Mouse (Mus musculus) layer of hippocampus, postnatal 10 days (tissue): Measurements from ENCODE around the gene Fhl2. TPM values are rescaled to one million over a fixed set of nuclear protein-coding genes. Genes with fewer than 3 reads are reported as not detected.
"Not testable (repeated sequence)": the region's sequence is repeated elsewhere in the genome, so short reads cannot be mapped to it uniquely, and the experiment has no call there.

ENCODE experiments used
- DNase-seq, 2 experiments: peaks; one replicate each; pipeline ENCODE4 v3.0.0; 2021; ENCODE audit warnings: low spot score in 2 of 2
- total RNA-seq, 2 experiments: library from RNA; stranded (reverse); gene quantifications; 2 replicates each; pipeline ENCODE4 v1.2.3; 2021

Fhl2 gene
- total RNA-seq, 2 experiments from 2014 or later, result 35.8 to 39.3 TPM

DNA sequence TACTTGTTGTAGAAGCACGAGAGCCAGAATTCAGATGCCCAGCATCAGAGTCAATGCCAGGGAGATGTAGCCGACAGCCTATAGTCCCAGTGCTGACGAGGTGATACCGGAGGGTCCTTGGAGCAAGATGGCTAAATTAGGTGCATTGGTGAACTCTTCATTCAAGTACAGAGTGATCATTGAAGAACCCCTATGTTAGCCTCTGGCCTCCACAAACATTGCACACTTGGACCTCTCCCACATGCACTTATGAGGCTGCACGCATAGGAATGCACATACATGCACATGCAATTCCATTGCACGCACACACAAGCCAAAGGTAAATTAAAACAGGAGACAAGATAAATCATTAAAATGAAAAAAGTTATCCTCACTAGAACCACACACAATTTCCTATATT is 3.4 kb downstream of the Fhl2 start:
- no peak for DNase-seq

DNA sequence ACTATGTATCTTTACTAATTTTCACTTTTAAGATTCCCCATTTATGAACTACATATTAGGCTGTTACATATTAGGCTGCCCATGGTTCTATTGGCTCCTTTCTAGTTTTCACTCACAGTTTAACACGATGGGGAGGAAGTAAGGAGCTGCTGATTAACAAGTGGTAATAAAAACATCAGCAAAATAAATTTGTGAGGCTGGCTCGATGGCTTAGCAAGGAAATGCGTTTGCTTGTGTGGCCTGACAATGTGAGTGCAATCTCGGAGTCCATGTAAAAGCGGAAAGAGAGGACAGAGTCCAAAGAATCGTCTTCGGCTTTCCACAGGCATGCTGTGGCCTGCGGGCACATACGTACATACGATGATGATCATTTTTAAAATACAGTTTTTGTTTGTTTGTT is 4.3 kb downstream of the Fhl2 start:
- no peak for DNase-seq

DNA sequence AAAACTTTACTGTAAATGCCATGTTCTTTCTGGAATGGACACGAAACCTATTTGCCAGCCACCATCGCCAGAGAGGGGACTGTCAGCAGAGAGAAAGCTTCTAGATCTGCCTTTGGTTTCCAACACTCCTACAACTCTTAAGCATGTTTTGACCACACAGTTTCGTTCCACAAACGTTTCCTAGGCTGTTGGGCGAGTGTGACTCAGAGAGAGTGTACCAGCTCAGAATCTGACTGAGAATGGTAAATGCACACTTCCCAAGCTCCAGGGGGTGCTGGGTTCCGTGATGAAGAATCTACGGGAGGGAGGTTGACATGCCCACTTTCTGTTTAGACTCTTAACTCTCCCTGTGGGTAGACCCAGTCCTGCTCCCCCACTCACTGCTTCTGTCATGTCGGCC is 5.7 kb downstream of the Fhl2 start:
- no peak for DNase-seq

DNA sequence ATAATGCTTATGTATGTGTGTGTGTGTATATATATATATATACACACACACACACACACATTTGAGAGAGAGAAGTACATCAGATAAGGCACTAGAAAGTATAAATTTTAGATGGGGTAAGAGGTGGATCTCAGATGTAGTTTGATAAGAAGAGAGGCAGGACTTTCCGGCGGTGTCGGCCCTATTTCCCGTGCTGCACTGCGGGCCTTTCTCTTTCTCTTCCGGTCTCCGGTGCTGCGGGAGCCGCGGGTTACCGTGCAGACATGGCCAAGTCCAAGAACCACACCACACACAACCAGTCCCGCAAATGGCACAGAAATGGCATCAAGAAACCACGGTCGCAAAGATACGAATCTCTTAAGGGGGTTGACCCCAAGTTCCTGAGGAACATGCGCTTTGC is 7.9 kb downstream of the Fhl2 start:
- DNase-seq, result not testable (repeated sequence)

DNA sequence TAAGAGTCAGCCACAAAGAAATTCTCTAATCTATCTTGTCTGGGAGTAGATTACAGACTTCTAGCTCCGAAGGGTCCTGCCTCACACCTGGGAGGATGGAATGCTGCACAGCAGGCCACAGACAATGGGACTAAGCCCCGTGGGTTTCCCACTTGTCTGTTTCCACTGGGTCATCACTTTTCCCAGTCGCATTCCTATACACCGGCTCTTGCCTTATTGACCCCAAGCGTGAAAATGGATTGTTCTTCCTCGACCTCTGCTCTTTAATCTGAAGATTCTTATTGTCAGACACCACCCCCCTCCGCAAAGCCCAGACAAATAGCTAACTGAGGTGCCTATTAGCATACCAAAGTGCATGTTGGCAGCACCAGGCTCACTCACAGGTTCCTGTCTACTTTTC is 10.4 kb downstream of the Fhl2 start:
- no peak for DNase-seq

DNA sequence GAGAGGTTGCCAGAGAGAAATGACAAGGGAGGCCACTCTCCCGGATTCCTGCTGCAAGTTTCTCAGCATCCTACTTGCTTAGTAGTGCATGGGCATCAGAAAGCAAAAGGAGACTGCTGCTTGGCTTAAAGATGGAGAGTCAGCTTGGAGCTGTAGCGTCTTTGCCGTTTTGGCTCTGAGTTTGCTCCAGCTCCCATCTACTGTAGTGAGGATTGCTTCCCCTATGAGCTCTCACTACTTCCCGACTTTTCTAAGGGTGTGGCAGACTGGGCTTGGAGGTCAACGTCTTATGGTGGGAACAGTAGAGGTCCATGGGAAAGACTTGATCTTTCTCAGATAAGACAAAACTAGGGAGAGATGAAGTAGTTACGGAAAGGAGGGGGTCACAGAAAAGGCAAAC is 15.9 kb downstream of the Fhl2 start:
- no peak for DNase-seq

DNA sequence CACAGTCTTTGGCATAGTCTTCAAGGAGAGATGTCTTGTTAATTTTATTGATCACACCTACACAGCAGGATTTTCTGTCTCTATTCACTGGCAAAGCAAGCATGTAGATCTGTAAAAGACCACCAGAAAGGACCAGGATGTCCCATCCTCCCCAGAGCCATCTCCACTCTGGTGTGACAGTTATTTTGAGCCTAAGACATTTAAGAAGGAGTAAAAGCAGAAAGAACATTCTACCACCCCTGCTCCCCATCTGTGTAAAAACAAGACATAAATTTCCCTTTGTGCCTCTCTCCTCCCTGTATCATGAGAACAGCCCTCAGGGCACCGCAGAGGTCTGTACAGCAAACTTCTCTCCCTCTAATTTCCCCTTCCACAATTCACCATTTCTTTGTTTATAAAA is 18.0 kb downstream of the Fhl2 start:
- no peak for DNase-seq

DNA sequence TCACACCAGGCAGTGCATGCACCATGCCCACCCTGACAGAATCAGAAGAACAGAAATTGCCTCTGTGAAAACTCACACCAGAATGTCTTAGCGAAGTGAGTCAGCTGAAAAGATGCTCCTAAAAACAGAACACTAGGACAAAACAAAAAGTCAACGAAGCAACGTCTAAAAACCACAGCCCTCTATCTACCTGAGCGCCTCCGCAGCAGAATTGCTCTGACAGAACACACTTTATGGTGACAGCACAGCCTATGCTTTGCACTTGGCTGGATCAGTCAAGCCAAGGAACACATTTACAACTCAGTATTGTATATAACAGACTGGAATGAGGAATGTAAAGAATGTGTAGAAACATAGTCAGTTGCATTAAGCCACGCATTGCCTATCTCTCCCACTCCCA is 18.4 kb downstream of the Fhl2 start:
- DNase-seq, result no peak

DNA sequence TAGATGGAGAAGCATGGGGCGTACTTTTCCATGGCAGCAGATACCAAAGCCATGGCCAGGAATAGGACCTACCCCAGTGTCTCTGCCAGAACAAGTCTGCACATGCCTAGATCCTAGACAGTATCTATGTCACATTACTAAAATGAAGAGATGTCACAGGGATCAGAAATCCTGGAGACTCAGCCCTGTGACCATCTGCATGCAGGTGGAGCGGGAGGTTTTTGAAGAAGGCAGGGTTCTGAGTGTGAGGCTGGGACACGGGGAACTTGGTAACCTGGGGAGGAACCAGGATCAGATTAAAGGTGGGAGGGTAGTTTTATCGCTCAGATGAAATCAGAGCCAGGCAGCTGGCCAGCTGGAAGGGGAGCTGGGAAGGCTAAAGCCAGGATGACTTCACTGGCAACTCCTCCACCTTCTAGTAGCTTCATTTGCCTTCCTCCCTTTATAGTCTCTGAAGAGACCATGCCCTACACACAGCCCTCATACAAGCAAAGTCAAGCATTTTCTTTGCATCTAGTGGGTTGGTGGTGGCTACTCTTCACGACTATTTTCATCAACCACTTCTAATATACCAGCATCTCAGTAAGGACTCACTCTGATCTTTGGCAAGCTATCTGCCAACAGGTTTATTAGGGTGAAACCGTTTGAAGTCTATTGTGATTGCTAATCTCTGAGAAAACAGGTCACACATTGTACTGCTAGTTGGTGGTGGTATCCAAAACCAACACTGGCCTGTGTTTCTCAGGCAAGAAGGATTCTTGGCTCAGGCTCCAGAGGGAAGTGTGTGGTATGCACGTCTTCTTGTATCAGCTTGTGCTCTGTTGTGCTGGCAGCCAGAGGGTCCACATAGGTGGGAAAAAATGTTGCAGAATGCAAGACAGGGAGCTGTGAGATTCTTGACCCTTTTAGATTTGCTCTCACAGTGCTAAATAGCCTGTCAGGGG is 23.2 kb downstream of the Fhl2 start:
- DNase-seq, result no peak

DNA sequence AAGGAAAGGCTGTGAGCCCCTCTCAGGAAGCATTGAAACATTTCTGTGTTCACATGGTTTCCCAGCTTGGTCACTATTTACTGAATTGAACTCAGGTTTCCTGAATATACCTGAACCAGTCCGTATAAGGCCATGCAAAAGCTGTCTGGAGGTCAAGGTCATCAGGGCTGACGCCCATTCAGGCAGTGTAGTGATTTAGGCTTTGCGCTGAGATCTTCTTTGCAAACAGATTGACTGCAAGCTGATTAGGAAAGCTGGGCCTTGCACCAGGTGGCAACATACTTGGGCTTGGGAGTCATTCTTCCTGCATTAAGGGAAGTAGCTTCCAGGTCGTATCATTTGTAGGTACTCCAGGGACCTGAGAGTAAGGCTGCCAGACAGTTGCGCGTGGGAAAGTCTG is 25.0 kb downstream of the Fhl2 start:
- no peak for DNase-seq

DNA sequence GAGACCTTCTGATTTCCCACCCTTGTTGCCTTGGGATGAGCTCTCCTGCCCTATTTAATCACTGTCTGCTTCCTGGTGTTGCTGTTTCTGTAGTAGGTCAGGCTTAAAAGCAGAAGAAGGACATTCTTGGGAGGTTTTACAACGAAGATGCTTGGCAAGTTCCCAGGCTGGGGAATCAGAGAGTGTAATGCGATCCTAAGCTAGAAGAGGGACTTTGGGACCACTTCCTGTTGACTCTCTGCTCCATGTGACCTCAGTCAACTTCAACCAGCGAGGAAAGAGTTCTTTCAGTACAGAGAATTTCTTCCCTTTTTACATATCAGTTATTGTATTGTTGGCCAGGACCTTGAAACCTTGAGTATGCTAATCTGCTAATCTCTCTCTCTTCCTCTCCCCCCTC is 25.7 kb downstream of the Fhl2 start:
- DNase-seq, result no peak

DNA sequence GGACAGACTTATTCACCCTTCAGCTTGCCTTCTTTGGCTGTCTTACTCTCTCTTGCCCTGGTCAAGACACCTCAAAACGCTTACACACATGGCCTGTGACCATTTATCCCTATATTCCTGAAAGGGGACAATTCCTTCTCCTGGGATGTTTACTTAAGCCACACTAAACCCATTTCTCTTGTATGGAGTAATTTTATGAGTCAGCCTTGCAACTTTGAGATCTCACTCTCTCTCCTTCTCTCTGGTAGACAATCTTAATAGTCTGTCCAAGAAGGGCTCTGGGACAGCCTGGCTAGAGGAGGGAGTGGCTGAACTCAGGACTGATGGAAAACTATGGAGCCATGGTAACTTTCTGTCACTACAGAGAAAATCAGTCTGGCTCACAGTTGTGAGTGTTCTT is 27.1 kb downstream of the Fhl2 start:
- DNase-seq, result no peak

DNA sequence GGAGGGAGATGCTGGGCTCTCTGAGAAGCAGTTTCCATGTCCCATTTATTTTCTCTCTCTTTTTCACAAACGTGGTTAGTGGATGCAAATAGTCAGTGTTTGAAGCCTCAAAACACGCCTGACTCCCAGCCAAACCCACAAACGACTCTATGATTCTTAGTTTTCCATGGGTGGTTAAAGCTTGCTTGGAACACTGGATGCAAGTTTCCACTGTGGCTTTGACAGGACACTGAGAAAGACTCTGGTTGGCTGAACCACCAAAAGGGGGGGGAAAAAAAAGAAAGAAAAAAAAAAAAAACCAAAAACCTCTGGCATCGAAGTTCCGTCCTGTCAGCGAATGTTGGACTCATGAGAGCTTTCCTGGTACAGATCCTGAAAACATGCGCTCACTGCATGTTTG is 27.6 kb downstream of the Fhl2 start:
- no peak for DNase-seq

DNA sequence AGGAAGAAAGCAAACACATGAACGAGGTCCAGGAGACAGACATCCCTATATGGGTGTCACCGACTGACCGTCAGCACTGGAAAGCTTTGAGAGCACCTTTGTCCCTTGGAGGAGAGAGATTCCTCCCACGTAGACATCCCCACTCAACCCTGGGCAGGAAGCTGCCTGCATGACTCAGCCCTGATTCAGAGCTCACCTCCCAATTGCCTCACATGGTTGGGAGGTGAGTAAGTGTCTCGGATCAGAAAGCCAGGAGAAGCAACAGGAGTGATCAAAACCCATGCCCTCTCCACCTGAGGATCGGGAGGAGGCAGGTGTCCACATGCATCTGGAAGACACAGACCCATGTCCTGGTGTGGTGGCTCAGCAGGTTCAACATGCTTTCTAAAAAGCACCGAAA is 28.2 kb downstream of the Fhl2 start:
- no peak for DNase-seq

DNA sequence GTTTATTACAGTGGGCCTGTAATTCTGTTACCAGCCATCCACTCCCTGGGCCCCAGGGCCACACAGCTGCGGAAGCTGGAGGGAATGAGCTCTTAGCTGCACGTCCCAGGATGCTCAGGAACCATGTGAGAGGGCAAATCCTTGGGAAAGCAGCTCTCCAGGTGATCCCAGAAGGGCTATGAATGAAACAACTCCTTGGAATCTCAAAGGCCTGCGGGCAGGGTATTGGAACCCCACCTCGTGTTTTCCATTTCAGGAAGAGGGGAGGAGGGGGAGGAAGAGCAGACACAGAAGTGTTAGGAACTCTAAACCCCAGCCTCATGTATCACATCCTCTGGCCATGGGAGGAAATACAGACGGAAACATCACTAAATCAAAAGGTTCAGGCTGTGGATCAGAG is 28.8 kb downstream of the Fhl2 start:
- no peak for DNase-seq

DNA sequence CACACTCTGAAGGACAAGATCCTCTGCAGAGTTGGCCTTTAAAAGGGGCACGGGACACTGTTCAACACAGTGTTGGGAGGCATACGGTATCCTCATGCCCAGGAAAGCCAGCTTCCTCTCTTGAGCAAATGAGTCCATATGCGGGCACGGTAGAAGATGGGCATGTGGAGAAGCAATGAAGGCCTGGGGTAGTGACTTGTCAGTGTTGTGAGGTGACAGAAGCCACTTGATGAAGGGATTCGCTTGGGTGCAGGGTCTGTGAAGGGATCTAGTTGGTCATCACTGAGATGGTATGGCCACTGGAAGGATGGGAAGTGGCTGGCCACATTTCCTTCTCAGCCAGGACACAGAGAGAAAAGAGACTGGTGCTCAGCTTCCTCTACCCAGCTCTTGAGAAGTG is 32.2 kb downstream of the Fhl2 start:
- no peak for DNase-seq

DNA sequence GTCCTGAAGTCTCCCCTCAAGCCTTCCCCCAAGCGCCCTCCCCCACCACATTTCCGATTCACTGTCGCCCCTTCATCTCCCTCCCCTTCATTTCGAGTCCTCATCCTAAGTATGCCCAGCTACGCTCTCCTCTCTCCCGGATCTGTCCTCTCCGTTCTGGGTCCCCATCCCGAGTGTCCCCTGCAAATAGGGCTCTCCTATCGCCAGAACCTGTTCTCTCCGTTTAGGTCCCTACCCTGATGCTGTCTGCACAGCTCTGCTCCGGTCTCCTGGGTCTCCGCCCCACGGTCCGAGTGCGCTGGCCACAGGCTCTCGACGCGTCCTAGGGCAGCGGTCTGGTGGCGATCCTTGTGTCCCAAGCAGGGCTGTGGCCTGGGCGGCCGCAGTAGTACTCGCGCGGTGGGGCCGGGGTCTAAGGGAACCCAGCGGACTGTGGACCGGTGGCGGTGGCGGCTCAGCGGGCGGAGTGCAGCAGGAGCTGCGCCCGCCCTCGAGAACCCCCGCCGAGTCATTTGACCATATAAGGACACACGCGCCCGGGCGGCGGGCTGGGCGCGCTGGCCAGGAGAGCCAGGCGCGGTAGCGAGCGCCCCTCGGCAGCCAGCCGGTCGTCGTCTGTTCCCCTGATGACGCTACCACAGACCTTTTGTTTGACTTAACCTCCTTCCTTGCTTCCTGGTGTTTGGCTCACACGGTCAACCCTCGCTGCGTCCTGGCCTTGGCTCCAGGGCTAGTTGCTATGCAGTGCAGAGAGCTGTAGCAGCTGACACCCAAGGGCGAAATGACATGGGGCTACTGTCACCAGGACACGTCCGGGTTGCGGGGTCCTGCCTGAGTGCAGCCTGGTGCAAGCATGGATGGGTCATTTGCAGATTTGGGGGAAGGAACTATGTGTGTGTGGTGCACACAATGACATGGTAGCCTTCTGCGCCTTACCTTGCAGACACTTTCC is 33.0 kb downstream of the Fhl2 start:
- peak; percentile 62 to 70 for DNase-seq

DNA sequence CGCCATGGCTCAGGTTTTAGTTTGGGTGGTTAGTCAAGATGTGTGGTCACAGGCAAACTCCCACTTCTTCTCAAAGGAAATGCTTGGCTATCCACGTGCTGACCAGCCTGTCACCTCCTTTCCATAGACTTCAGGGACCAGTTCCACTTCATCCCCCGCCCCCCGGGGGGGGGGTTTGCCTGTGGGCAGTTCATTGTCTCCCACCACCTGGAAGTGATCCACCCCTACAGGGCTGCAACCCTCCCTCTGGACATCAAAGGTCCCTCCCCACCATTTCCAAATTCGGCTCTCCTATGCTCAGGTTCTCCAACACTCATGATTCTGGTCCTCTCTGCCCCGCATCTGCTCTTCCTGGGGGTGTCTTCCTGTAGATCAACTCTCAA is 33.7 kb downstream of the Fhl2 start:
- no peak for DNase-seq

DNA sequence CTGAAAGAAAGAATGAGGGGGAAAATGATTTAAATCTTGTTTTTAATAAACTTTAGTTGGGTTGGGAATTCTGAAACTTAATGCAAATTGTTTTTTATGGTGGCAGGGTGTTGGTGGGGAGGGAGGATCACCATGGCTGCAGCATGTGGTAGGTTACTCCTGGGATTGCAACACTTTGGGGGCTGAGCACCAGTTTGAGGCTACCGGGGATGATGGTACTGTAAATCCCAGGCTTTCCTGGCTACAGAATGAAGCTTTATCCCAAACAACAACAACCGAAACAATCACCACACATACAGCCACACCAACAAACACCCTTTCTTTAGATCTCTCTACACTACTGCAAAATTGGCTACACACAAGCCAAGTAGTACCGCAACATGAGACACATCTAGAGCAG is 34.4 kb downstream of the Fhl2 start:
- DNase-seq, result no peak

DNA sequence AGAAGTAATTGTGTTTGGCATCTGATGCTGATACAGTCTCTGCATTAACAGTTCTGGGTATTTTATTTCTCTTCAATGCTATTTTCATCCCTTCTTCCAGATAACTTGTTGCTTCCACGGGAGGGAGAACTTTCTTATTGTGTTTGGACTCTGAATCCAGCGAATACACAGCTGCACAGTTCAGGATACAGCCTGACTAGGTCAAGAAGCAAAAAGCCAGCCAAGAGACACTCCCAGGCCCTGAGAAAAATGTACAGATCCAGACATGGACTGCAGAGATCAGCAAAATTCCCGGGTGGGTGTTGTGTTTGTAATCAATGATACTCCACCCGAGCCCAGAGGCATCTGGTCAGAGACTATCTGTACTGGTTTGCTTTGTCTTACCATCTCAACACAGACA is 37.4 kb downstream of the Fhl2 start:
- no peak for DNase-seq

DNA sequence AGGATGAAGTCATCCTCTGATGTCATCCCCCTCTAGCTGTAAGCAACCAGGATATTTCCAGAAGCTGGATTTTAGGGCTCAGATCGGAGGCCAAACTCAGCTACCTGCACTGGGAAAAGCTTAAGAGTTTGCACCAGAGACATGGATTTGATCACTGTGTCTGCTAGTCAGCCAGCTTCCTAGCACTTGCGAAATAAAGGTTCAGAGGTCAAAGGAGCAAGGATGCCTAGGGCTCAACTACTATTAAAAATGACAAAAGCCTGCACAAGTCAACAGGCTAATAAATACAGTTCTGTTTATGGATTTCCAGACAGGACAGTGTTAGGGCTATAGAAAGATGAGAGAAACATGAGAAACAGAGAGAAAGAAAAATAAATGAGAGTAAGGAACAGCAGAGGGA is 38.9 kb downstream of the Fhl2 start:
- no peak for DNase-seq

DNA sequence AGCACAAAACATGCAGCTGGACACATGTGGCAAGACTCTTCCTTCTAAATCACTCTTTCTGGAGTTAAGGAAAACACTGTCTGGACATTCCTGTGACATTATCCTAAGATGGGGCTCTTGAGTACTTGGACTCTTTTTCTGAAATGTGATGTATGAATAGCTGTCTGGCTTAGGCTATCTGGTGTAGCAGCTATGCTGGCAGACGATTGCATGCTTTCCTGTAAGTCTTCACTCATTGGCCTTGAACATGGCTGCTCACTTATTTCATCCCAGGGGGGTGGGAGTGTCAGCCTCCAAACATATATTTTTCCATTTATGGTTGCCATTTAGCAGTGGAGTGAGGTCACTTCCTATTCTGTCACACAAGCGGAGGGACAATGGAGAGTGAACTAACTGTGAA is 42.3 kb downstream of the Fhl2 start:
- no peak for DNase-seq
